Mouse (Mus musculus): ENCODE data around the gene Itga8.

Itga8 gene

DNA sequence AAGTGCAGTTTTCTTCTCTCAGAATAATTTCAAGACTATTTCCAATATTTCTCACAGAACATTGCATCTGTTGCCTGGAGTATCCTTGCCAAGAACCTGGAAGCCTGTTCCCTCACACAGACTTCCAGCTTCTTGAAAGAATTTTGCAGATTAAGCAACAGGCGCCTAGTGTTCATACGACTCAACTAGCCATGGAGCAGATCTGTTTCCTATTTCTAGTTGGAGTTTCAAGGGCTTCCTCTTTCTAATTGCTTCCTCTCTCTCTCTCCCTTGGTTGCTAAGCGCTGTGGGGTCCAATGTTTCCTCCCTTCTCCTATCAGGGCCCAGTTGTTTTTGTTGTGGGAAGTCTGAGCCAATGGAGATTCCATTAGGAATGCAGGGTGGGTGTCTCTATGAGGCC lies 7.7 kb downstream of the Itga8 start:
- DNase-seq (ENCODE audit: low spot score in 2 of 2): no peak

DNA sequence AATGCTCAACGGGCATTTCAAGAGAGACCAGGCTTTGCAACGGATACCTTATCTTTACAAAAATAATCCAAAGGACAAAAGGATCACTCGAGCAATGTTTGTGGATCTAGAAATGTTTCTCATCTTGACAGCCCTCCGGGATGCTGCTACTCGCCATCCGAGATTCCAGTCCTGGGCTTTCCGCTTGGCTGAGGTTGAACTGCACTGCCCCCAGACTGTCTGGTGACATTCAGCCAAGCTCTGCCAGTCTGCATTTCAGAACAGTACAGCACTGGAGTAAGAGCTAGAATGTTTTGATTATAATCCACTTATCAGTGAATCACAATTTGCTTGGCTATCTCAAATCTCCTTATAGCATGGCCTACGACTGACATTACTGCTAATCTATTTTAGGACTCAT lies 8.3 kb downstream of the Itga8 start:
- no peak for DNase-seq (ENCODE audit: low spot score in 2 of 2)

DNA sequence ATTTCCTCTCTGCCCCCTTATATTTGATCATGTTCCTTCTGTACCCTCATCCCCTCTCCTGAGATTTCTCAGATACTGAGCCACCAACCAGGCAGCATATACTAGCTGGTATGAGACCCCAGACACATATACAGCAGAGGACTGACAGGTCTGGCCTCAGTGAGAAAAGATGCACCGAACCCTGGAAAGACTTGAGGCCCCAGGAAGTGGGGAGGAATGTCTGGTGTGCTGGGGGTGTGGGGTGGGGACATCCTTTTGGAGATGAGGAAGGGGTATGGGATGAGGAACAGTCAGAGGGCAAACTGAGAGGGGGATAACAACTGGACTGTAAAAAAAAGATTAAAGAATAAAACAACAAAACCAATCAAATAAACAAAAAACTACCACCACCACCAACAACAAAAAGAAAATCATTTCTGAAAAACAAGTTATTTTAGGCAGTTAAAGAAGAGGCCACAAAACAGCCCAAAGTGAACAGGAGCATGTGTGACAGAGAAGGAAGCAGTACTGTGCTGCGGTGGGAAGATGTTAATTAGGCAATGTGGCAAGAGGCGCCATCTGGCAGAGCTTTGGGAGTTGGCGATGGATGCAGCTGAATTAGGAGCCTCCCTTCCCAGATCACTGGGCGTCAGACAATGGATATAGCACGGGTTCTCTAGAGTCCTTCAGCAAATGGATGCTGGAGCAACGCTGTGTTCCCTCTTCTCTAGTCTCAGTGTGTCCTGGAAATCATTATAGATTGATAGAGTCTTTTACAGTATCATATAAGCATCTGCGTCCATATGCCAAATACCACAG lies 9.5 kb downstream of the Itga8 start:
- DNase-seq (ENCODE audit: low spot score in 2 of 2): no peak

DNA sequence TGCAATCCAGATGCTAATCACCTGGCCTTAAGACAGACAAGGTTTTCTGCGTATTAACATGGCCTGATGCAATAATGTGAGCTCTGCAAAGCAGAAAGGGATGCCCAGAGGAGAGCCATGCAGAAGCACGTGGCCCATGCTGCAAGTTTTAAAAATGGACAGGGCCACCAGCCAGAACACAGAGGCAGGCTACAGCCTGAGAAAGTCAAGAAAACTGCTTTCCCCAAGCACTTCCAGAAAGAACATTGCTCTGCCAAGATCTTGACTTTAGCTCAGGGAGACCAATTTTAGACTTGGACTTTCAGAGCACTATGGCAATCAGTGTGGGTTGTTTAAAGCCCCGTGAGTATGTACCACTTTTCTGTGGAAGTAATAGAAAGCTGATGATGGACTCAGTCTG lies 11.5 kb downstream of the Itga8 start:
- no peak for DNase-seq (ENCODE audit: low spot score in 2 of 2)

DNA sequence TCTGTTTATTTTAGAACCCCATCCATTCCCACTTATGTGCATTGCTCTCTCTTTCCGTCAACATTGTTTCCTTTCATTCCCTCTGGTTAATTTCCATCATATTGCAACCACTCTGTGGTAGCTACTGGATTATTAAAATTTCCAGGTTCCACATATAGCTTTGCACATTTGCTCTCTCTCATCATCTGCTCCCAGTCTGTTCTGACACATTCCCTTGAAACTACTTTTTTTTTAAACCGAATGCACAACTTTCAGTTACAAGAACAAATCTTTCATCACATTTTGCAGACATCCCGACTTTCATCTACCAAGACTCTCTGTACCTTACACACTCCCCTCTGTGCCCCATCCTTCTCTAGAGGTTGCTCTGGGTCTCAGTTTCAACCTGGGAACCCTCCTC lies 13.9 kb downstream of the Itga8 start:
- no peak for DNase-seq (ENCODE audit: low spot score in 2 of 2)

DNA sequence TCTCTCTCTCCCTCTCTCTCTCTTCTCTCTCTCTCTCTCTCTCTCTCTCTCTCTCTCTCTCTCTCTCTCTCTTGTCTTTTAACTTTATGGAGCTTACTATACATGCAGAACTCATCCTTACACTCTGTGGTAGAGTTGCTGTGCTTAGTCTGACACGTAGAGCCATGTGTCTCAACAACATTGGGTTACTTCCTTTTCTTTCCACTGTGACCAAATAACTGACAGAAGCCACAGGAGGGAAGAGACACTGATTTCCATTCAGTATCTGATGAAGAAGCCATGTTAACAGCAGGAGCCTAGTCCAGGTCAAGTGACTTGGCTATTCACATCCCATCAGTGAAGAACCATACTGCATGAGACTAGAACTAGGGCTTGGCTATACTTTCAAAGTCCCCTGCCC lies 21.1 kb downstream of the Itga8 start:
- DNase-seq (ENCODE audit: low spot score in 2 of 2): no peak

DNA sequence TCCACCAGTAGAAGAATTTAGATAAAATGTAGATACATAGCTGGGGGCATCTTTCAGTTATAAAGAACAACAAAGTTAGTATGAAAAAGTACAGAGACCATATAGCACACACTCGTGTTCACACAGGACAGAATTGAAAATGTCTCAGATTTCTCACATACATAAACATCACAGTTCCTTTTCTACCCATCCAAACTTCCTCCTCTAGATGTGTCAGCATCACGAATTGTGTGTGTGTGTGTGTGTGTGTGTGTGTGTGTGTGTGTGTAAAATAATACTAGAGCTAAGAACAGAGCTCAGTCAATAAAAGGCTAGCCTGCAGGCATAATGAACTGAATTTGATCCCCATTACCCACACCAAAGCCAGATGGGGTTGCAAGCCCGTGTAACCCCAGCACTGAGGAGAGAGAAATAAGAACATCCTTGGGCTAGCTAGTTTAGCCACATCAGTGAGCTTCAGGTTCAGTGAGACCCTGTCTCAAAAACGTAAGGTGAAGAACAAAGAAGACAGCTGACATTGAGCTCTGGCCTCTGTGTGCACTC lies 22.6 kb downstream of the Itga8 start:
- DNase-seq (ENCODE audit: low spot score in 2 of 2): no peak

DNA sequence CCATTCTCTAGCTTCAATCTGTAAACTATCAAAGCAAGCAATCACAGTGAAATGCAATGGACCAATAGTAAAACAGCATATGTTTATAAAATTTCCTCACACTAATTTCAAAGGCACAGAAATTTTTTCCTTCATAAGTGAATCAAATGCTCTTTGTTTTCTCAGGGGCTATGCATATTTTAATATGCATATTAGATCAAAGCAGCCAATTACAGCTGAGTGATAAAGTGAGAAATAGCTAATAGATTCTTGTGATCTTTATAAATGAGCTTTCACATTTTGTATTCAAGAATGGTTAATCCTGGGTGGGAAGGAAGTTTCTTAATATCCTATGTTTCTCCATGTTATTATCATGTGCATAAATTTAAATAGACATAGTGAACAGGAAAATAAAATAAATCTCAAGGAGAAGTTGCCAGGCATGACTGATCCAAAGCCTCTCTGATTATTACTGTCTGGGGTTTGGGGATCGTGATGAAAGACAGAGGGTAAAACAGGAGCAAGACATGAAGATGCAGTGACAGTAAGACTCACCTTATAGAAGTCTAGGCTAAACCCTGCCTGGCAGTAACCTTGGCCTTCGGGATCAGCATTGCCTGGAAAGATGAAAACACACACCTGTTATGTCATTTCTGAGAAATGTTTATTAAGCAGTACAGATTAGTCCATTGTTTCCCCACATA lies 44.9 kb downstream of the Itga8 start:
- no peak for DNase-seq (ENCODE audit: low spot score in 2 of 2)

DNA sequence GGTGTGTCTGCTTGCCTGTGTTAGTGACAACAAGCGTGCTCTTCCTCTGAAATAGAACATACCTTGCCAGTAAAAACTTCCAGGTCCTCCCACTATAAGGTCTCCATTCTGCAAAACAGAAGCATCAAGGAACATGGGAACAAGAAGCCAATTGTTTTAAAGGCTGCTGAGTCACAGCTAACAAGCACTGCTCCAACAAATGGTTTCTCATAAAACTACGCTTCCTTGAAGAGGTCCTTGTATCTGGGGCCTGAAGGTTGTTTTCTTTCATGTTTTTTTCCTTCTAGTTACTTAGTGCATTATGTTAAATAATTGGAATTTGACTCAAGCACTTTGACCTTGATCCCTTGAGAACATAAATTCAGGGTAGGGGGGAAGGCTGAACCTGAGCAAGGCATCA lies 45.8 kb downstream of the Itga8 start:
- DNase-seq (ENCODE audit: low spot score in 2 of 2): no peak

DNA sequence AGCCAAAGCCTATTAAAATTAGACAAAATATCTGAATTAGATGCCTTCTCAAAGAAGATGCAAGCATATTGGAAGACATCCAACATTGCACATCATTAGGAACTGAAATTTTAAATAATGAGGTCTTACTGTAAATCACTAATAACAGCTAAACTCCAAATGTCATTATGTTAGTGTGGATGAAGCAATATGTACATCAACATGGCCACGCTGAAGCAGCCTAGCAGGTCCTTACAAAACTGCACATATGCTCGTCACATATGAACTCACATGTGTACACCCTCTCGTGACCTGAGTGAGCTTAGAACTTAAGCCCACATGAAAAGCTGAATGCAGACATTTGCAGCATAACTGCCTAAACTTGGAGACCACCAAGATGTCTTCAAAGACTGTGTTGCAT lies 66.4 kb downstream of the Itga8 start:
- DNase-seq (ENCODE audit: low spot score in 2 of 2): no peak

DNA sequence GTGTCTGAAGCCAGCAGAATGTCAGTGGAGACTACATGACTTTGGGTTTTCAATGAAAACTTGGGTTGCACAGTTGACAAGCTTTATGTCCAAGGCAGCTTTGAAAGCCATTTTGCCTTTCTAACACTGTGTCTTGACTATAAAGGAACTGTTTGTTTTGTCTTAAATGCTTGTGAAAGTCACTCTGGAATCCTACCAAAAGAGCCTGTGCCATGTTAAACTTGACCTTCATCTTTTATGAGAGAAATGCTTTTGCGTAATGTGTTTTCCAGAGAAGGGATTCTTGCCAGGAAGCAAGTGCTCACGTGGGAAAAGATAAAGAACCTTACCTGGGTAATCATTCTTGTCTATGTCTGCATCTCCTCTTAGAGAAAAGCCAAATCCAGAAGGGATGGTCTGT lies 72.0 kb downstream of the Itga8 start:
- DNase-seq (ENCODE audit: low spot score in 2 of 2): no peak

DNA sequence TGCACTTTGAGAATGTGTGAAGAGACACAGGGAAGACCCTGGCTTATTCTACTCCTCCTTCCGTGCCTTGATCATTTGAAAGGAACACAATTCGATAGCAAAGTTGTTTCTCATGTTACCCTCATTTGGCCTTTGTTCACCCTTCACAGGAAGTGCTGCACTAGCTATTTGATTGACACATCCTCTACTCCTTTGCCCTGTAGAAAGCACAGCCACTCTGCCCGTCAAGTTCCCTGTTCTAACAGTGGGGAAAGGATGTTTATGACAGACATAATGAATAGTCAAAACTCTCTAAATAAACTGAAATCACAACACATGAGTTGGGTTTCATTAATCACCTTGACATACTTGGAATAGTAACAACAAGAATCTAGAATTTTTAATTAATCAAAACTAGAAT lies 73.4 kb downstream of the Itga8 start:
- DNase-seq (ENCODE audit: low spot score in 2 of 2): no peak

DNA sequence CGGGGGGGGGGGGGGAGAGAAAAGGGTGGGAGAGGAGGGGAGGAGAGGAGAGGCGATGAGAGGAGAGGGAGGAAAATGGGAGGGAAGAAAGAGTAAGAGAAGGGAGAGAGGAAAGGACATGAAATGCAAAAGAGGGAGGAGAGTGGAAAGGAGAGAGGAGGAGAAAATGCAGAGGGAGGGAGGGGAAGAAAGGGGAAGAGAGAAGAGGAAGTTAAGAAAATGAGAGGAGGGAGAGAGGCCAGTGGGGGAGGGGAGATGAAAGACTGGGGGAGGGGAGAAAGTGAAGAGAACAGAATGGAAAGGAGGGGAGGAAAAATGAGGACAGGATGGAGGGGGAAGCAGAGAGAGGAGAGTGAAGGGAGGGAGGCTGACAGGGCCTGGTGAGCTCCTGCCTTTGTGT lies 74.5 kb downstream of the Itga8 start:
- DNase-seq (ENCODE audit: low spot score in 2 of 2): no peak

DNA sequence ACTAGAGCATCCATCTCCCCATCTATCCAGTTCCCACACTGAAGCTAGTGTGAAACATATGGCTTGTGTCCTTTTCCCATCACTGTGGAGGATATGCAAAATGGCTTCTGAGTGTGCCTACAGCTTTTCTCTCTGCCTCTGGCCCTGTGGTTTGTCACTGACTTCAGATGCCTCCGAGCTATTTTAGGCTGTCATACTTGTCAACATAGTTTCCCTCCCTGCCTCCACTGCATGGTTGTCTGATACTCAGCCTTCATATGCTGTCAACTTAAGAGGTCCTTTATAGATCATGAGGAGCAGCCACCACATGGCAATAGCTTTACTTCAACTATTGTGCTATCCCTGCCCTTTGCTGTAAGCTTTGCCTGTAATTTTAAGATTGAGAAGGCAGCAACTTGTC lies 75.4 kb downstream of the Itga8 start:
- DNase-seq (ENCODE audit: low spot score in 2 of 2): no peak

DNA sequence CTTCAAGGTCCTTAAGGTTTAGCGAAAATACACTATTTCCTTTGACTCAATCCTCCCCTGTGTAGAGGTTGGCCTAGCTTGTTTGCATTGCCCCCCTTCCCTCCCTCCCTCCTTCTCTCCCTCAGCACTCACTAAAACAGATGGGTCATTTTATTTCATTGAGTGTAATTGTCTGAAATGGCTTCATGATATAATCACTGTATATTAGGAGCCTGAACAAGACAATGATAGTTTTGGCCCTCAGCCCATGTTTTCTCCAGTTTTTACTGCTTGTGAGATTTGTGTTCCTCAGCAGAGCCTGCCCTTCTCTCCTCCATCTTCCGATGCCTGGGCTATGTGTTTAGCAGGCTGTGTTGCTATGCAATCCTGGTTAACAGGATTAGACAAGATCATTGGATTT lies 80.1 kb downstream of the Itga8 start:
- no peak for DNase-seq (ENCODE audit: low spot score in 2 of 2)

DNA sequence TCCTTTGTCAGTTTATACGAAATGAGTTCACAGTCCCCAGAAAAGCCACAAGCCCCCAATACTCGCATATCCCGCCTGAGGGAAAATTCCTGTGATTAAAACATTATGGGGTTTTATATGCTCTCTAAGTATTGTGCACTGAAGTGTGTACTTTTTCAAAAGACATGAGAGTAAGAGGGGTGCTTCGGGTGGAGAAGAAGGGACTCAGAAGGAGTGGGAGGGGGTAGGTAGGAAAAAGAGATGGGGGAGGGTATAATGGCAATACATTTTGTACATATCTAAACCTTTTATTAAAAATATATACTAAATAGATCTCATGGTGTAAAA lies 88.3 kb downstream of the Itga8 start:
- peak in 1 of 2 experiments; percentile 25 for DNase-seq (ENCODE audit: low spot score in 2 of 2)

DNA sequence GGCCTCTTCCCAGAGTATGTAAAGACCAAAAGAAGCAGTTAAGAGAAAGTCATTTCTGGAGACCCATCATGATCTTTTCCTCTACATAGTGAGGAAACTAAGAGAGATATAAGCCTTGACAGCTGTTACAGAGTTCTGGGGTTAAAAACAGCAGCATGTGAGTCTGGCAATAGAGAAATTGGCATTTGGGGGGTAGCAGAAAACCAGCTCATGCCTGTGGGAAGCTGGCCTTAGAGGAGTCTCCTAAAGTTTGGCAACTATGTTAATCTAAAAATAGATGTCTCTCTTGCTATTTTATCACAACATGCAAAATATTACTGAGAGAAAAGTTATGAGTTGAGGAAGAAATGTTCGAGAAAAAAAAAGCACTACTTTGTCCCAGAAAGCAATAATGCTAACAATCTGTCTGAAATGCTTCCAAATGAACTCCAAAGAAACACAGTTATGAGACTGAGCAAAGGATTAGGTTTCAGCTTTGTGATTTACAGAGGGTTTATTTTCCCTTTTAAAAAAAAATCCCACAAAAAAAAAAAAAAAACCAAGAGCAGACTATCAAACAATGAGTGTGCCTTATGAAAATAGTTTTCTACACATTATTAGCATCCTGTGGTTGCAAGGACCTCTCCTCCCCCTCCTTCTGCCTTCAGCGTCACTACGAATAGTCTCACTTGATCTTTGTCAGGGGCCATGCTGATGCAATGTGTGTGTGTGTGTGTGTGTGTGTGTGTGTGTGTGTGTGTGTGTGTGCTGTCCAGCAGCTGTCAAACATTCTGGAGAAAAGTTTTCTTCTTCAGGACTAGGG lies 88.9 kb downstream of the Itga8 start:
- DNase-seq (ENCODE audit: low spot score in 2 of 2): no peak

DNA sequence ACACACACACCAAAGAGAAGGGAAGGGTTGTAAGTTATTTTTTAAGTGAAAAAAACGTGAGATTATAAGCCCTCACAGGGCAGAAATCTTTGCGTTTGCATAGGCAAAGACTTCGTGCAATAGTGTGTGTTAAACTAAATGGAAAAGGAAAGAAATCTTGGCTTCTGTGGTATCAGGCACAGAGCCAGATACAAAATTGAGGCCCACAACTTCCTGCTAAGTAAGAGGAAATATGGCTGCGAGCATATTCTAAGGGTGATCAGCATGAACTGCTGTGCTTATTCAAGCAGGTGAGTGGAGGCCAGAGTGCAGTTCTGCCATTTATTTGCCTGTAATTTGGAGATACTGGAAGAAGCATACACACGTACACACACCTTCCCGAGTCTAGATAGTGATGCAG lies 93.6 kb downstream of the Itga8 start:
- no peak for DNase-seq (ENCODE audit: low spot score in 2 of 2)

DNA sequence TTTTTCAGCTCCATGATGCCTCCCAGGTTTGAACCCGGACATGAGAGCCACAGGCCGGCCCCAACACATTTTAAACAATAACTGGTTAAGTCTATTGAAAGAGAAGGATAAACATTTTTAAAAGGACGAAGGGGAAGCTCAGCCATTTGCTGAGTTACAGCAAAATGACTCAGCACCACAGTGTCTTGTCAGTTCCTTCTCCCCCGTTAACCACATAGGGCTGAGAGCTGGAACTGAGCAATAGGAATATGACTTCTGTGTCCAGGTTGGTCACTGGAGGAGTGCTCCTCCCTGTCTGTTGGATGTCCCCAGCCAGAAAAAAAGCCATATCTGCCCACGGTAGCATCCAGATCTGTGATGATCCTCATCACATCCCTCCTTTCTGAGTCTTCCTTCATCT lies 95.4 kb downstream of the Itga8 start:
- no peak for DNase-seq (ENCODE audit: low spot score in 2 of 2)

DNA sequence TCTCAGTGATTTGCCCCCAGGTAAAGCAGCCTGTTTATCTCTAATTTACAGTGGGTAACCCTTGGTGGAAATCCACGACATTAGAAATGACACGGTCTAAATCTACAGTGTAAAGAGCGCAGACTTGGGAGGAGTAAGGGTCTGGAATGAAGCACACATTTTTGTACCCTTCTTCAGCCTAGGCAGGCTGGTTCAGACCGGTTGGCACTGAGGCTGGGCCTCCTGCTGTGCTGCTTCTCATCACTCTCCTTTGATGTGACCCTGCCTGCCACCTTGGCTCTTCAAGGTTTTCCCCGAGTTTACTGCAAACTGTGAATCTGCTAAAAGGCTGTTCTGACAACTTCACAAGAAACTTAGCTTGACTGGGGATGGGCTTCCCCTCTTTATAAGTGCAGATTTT lies 95.8 kb downstream of the Itga8 start:
- no peak for DNase-seq (ENCODE audit: low spot score in 2 of 2)

DNA sequence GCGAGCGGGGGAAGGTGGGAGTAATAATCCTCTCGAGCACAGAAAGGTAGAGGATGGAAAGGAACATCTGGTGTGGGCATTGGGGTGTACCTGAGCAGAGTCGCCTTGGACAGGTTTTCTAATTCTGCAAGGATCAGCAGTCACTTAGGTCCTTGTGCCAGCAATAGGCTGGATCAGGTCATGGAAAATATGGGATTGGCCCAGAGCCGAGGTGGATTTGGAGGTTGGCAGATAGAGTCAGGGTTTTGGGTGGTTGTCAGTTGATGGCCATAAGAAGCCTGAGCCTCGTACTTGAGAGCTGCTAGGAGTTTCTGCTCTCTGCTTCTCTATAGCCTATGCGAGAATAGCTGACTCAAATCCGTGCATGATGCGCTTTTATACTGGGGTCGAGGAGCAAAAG lies 98.5 kb downstream of the Itga8 start:
- no peak for DNase-seq (ENCODE audit: low spot score in 2 of 2)

DNA sequence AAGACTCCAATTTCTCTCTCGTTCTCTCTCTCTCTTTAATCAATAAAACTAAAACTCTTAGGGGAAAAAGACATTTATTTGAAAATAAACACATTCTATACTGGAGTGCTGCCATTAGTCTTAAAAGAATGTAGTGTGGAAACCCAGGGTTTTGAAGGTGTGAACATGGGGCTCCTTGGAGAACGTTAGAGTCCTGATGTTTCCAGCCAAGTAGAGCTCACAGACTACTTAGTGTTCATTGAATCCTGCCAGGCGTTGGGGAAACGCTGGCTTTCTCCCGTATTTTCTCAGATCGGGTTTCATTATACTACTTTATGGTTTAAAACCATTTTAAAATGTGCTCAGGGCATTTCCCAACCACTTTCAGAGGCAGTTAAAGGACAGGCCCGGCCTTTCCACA lies 103.0 kb downstream of the Itga8 start:
- DNase-seq (ENCODE audit: low spot score in 2 of 2): no peak

DNA sequence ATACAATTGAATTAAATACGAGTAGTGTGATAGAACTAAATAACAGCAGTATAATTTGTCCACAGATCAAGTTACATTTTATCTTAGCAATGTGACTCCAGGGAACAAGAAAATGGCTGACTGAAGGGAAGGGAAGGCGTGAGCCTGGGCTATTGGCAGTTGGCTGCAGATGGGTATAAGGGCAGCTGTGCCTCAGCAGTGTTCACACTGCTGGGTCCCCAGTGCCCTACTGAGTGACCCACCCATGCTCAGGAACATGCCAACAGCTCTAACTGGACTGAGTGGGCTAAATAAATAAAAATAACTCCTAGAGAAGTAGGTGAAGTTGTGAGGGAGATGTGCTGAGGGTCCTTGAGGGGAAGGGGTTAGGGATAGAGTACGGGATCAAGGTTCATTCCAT lies 103.5 kb downstream of the Itga8 start:
- no peak for DNase-seq (ENCODE audit: low spot score in 2 of 2)
